Mouse (Mus musculus): ENCODE results near the gene Gm17334. TPM values are rescaled to one million over a fixed set of nuclear protein-coding genes. Genes with fewer than 3 reads are reported as not detected.

The Gm17334 gene
- total RNA-seq (2021) = 0.37 and 0.41 TPM in 2 replicates
- long read RNA-seq, experiment 1 = 0 reads
- long read RNA-seq, experiment 2 = 0 reads

- no peak for DNase-seq
These were observed at the start of gene Gm17334 for GRCm38 (mm10) chr11:53773087-53773486. TSS of gene Gm17334 (minus strand) at chr11:53773187.

GRCm38 (mm10) chr11:53821945-53822338 lies 49.0 kb upstream of the Gm17334 start:
- DNase-seq = no peak

GRCm38 (mm10) chr11:53821230-53821944 lies 48.4 kb upstream of the Gm17334 start:
- DNase-seq = no peak

- no peak for DNase-seq
These were observed 47.7 kb upstream of the Gm17334 start for GRCm38 (mm10) chr11:53820516-53821170.

DNA sequence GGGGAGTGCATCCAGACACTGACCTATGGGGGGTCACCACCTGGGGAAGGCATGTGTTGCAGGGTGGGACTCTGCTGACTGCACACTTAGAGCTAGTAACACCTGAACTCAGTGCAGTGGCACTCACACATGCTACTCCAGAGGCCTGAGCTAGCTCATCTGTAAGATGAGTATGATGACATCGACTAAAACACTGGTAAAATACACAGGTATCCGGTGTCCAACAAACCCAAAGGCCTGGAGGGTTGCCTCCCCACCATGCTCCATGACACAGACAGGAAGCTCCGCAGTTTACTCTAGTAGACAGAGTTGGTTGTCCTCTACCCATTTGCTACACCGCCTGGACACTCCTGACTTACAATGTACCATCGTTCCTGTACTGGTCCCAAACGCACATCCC lies 46.5 kb upstream of the Gm17334 start:
- DNase-seq = no peak

GRCm38 (mm10) chr11:53818794-53819193 lies 45.8 kb upstream of the Gm17334 start:
- DNase-seq = peak; percentile 35

GRCm38 (mm10) chr11:53816841-53817375 lies 43.9 kb upstream of the Gm17334 start:
- no peak for DNase-seq

GRCm38 (mm10) chr11:53814810-53815209 lies 41.8 kb upstream of the Gm17334 start:
- DNase-seq = no peak

GRCm38 (mm10) chr11:53813001-53813868 lies 40.2 kb upstream of the Gm17334 start:
- DNase-seq = peak; percentile 82

DNA sequence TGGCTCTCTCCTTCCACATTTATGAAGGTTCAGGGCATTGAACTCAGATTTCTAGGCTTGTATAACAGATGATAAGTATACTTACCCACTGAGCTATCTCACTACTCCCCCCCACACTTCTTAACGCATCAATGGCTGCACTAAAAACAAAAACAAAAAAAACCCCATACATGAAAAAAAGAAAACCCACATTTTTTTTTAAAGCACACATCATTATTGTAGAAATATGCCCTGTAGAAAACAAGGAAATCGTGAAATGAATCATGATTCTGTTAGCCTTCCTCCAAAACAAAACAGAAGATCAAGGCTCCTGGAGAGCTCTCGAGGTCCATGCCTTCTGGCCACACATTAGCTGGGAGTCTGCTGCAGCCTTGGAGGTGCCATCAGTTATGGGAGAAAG lies 38.3 kb upstream of the Gm17334 start:
- no peak for DNase-seq

DNA sequence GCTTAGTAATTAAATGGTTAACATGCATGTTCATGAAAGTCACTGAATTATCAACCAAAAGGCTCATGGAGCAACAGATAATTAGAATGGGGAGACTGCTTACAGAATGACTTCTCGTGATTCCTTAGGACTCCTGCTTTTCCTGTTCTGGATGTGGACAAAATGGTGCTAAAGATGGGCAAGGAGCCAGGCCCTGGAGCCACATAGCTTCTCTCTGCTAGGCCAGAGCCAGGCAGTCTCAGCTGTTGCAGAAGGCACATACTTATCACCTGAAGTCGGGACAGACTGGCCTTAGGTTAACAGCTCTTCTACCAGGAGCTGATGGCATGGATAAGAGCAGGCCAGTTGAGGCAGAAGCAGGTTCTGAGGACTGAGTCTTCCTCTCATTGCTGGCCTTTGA lies 37.8 kb upstream of the Gm17334 start:
- DNase-seq = peak; percentile 44

DNA sequence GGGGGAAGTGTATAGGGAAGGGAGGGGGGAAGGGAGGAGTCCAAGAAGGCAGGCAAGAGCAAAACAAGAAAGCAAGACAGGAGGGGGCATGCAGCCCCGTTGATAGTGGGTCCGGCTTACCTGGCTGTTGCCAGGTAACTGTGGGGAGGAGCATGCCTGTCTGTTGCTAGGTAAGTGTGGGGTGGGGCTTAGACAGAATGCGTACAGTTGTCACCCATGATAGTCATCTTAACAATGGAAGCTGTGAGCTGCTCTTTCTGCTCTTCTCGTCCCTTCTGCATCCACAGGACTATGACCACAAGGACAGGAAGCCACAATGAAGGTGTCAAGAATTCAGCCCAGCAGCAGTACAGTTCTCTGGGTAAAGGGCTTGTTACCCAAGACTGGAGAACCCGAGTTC lies 37.2 kb upstream of the Gm17334 start:
- DNase-seq = no peak

DNA sequence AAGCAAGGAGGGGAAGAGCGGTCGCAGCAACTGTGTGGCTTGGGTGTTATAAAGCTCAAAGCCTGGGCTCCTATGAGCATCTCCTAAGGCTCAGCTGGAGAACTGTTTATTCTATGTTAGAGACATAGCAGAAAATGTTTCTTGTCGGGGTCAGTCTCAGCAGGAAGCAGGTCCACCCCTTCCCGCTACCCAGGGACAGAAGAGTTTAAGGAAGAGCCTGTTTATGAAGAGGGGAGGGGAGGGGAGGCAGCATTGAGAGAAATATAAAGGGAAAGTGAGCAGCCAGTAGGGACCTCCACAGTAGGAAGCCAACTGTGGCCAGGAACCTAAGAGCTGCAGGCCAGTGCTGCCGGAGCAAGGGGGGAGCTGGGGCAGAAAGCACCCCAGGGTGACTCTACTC lies 36.4 kb upstream of the Gm17334 start:
- no peak for DNase-seq

GRCm38 (mm10) chr11:53805786-53806185 lies 32.8 kb upstream of the Gm17334 start:
- DNase-seq = peak; percentile 77

GRCm38 (mm10) chr11:53804569-53805344 lies 31.8 kb upstream of the Gm17334 start:
- DNase-seq = no peak

- DNase-seq = no peak
These were observed 30.5 kb upstream of the Gm17334 start for GRCm38 (mm10) chr11:53803494-53803893.

GRCm38 (mm10) chr11:53803093-53803492 lies 30.1 kb upstream of the Gm17334 start:
- DNase-seq = no peak

GRCm38 (mm10) chr11:53800975-53801374 lies 28.0 kb upstream of the Gm17334 start:
- DNase-seq = no peak

- no peak for DNase-seq
These were observed 27.0 kb upstream of the Gm17334 start for GRCm38 (mm10) chr11:53800036-53800435.

DNA sequence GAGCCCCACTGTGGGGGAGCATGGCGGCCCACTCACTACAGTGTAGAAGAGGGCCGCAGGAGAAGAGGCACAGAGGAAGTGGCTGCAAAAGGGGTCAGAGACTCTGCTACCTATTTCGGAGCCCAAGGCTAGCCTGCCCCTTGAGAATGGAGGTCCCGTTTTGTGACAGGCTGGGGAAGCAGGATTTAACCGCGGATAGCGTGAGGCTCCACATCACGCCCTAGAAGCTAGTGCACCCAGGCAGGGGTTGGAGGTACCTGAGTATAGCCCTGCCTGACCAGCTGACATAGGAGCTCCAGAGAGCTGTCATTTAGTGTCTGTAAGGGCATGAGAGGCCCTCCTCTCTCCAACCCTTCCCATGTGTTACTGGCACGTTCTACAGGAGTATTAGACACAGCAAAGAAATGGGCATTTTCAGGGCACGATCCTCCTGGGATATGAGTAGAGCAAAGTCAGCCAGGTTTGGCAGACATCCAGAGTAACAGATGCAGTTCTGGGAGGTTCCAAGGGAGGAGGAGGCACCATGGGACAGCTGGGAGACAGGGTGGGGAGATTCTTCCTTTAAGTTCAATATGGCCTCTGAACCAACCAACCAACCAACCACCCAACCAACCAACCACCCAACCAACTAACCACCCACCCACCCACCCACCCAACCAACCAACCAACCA lies 25.2 kb upstream of the Gm17334 start:
- DNase-seq = no peak

GRCm38 (mm10) chr11:53797386-53797920 lies 24.5 kb upstream of the Gm17334 start:
- DNase-seq = no peak

All from adrenal gland, postnatal 14 days (tissue).